Mouse (Mus musculus) T-cell, adult 2 months (primary cell): ENCODE measurements around the gene Alg14.

Experiments used
- DNase-seq: peaks from one replicate; pipeline ENCODE4 v3.0.0; 2022; ENCODE audit warnings: low spot score

Alg14 gene

DNA sequence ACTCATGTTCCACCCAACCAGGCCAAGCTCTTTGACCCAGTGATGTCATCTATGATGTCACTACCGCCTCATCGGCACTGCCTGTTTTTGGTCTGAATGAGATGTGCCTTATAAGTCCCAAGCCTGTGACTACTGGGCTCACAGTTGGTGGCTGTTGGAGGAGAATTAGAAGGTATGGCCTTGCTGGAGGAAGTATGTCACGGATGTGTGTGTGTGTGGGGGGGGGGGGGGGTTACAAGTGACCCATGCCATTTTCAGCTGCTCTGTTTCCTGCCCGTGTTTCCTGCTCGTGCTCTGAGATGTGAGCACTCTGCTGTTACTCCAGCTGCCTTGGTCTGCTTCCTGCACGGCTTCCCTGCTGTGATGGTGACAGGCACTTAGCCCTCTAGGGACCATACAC, 77.9 kb downstream of the Alg14 start:
- peak; percentile 69 for DNase-seq

DNA sequence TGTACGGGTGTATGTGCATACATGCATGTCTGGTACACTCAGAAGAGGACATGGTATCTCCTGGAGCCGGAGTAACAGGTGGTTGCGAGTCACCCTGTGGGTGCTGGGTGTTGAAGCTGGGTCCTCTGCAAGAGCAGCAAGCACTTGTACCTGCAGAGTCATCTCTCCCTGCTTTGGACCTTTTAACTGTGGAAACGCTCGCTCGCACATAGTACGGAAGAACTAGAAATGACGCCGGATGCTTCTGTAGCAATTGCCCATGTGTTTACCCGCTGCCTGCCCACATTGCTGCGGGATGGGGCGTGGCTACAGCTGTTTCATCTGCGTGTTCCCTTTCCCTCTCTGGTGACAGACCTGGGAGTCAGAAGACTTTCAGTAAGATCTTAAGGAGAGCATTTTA, 78.7 kb downstream of the Alg14 start:
- DNase-seq: peak; percentile 81

DNA sequence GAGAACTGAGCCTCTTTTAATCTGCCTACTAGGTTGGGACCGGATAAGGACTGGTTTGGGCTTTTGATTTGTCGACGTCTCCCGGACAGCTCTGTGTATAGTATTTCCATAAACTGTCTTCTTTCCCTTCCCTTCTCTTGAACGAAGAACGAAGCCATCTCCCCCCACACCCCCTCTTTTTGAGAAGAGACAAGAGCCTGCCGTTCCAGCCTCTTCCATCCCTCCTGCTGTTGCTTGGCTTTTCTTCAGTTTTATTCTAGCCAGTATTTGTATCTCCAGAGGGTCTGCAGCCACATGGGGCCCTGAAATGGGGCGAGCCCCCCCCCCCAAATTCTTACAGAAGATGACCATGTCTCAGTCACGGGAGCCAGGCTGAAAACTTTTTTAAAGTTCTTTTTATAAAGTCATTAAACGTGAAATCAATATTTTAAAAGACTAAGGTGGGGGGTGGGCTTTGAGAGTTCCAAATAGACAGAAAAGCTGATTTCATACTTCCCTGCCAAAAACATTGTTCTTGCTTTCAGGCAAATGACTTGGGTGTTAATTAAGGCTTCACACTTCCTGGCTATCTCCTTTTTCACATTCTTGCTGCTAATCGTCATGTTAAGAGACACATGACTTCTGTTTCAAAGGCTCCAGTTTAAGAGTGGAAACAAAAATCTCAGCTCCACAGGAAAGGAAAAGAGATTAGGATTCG, 79.4 kb downstream of the Alg14 start:
- no peak for DNase-seq

DNA sequence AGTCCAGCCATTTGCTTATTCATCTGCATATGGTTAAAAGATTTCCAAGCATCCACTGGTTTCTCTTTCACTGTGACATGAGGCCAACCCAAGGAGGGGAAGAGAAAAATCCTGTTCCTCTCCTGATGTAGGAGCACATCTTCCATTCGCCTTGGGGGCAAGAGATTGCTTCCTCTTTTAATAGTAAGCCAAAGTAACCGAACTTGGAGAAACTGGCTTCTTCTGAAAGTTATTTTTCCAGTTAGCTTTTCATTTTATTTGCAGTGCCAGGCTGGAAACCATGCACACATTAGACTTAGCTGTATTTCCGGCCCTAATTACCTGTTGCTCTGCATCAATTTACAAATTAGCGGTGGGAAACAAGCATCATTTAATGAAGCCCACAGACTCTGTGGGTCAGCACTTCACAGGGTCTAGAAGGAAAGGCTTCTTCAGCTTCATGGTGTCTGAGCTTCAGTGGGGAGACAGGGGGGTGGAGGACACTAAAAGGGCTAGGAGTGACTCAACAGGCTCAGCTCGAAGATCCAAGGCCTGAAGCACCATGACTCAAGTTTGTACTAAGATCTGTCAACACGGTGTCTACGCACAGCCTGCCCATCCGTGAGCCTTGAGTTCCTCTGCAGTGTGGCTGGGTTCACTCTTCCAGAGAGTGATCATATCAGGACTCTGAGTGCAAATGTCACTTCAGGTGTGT, 80.1 kb downstream of the Alg14 start:
- DNase-seq: no peak

DNA sequence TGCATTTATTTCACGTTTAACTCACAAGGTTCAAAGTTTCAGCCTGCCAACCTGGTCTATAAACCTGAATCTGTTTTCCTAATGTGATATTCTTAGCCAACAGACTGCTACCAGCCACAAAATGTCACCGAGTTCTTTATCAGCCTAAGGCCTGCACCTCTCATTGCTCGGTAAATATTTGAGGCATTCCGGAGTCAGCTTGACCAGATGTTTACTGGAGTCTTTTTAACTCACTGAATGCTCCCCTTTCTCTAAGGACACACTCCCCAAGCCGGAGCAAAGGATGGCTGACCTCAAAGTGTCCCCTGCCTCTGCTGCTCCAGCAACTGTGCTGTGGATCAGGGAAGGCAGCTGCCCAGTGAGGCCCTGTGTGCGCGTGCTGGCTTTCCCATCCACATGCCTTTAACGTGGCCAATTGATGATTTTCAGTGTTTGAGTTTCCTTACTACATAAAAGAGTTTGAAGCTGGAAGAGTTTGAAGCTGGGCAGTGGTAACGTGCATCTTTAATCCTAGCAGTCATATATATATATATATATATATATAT, 82.4 kb downstream of the Alg14 start:
- no peak for DNase-seq

DNA sequence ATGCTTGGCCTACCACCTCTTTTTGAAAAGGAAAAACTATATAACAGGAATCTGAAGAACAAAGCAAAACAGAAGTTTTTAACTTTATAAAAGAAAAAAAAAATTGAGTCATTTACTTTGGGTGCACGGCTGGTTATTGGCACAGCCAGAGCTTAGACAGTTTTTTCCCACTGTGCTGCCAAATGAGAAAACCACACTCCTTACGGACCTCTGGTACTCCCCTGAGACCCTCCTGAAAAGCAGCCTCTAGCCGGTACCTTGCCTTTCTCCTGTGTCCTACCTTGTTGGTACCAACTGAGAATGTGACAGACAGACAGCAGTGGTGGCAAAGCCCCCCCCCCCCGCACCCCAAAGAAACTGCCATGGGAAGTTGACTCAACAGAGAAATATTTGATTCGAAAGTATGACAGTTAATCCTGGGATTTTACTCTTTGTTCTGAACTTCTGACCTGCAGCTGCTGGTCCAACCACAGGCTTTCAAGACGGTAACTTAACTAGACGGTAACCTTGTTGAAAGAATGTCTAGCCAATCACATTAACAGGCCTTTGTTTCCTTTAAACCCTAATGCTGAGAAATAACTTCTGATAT, 84.1 kb downstream of the Alg14 start:
- DNase-seq: no peak

DNA sequence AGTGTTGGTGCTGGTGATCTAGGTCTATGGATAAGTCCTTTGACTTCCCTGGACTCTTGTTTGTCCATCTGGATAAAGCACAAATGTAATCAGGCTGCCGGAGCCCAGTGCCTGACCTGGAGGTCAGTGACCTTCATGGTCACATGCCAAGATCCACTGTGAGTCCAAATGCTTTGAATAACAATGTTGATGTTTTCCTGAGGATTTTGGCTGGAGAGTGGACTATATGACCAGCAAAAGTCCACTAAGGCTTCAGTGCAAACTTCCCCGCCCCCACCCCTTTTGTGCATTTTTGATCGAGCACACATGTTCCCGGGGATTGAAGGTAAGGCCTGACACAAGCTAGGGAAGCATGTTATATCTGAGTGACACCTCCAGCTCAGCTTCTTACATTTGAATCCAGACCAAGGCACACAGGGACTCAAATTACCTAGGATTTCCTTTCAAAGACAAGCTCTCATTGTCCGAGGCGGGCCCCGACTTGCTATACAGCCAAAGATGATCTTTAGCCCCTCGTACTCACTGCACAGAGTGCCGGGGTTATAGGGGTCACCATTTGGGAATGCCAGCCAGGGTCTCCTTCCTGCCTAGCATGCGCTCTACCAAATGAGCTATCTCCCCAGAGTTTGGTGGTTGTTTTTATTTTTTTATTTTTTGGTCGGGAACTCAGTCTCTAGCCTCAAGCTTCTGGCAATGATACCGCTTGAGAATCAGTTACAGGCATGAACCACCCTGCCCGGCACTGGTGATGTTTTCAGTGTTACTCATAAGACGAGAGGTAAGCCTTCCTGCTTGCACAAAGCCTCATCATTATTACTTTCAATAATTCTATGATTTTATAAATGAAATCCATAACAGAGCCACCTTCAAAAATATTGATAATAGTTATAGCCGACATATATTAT, 87.4 kb downstream of the Alg14 start:
- no peak for DNase-seq

DNA sequence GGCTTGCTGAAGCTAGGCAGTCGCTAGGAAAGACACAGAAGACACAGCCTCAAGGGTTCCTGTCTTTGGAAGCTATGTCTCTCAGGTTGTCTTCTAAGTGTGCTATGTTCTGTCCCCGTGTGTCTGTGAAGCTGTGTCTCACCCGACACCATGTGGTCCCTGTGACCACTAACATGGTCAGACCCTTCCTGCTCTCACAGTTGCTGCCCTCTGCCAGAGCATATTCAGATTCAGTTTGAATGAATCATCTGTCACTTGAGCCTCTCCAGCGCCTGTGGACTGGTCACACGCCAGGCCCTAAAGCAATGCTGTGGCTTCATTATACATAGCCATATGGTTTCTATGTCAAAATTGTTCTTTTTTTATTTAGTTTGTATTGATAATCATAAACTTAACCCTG, 88.1 kb downstream of the Alg14 start:
- no peak for DNase-seq

DNA sequence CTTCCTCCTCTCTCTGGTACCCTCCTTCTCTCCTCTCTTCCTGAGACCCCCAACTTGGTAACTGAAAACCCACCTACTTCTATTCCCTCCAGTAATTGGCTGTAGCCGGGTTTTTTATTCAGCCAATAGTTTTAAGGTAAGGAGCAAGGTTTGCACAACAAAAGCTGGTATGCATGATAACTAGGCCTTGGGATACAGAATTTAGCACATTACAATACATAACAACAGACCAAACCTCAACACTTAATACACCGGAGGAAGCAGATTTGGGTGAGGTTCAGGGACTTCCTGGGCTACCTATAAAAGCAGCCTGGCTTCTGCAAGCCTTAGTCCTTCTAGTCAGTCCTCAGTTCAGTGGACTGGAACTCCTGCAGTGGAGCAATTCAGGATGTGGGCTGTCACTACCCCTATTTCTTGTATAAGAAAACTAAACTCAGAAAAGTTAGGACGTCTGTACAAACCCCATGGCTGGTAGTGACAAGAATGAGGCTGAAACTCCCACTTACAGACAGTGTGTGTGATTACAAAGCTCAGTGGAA, 96.0 kb downstream of the Alg14 start:
- no peak for DNase-seq

DNA sequence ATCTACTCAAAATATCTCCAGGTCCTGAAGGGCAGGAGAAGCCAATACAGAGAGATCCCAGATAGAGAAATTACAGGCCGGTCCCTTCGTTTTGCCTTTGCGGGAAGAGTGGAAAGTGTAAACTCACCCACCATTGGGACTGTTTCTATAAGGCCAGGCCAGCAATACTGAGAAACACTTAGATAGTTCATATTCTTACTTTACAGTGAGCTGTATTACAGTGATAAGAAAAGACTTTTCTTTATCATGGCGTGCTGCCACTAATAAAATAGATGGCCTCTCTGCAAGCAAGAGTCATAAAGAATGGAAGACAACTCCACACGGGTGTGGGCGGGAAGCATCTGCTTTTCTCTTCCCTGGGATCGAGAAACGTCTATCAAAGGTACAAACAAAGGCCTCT, 97.8 kb downstream of the Alg14 start:
- no peak for DNase-seq

DNA sequence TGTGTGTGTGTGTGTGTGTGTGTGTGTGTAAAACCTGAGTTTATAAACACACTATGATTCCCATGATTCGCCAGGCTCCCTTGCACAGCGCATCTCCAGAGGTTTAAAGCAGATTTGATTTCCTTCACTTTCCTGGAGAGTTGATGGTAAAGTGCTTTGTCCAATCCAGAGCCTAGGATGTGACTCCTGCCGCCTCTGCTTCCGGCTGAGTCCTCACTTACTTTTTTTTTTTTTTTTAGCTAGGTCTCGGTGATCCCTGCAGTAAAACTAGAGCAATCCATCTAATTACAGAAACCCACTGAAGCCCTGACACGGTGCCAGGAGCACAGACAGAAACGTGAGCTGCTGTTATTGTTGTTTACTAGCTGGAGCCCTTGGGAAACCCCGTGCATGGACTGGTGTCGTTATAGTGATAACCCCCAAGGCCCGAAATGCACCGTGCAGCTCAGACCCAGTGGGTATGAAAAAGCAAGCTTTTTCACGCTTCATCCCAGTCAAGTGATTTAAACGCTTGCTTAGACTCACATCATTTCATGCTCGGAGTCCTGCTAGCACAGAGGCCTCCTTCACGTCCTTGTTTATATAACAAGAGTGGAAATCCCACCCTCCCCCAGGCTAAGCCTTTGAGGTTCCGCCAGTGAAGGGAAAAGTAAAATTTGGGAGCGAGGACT, 98.4 kb downstream of the Alg14 start:
- no peak for DNase-seq

DNA sequence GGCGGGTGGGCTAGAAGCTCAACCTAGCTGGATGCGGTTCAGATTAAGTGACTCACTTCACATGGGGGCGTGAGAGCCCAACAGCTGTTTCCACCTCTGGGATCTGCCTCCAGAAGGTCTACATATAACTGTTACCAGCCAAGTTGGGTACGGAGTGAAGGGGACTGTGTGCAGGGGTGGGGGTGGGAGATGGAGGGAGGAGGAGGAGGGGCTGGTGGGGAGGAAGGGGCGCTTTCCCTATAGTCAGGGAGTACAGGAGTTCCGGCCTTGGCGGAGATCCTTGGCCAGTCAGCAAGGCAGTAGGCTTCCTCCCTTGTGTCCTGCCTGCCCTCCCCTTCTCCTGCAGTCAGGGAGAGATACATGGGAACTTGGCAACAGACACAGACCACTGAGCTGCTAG, 99.2 kb downstream of the Alg14 start:
- no peak for DNase-seq

DNA sequence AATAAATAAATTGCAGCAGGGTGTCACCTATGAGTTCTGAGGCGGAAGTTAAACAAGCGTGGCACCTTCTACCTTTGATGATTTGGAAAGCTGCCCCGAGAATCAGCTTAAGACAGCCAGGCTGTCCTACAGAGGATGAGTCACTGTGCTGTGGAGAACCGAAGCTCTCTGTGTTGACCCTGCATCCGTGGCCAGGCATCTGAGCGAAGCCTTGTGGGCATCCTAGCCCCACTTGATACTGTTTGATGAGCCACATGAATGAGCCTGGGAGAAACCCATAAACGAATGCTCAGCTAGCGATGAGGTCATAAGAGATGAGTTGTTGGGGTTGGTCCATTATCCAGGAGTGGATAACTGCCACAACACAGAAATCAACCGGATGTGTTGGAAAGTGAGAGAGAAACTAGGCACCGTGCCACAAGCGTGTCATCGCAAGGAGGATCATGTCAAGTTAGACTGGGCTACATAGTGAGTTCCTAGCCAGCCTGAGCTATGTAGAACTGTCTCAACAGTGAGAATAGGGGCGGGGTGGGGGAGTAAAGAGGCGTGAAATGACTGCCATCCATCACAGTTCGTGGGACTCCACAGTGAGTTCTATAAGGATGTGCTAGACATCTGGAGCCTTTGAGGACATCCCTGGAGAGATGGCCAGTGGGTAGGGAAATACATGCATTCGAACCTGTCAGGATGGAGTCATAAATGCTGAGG, 104.2 kb downstream of the Alg14 start:
- no peak for DNase-seq

DNA sequence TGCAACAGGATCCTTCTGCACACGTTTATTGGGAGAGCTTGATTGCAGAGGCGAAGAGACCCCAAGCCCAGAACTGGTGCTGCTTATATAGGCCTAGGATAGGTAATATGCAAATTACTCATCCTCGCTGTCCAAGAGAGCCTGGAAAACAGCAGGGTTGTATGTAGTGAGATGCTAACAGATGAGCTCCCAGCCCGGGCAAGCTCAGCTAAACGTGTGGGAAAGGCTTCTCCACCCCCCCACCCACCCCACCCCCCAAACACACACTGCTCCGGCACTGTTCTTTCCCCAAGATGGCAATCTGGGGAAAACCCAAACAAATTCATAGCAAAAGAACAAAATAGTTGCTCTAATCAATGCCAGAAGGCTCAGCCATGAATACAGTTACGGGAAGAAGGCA, 105.0 kb downstream of the Alg14 start:
- DNase-seq: no peak

DNA sequence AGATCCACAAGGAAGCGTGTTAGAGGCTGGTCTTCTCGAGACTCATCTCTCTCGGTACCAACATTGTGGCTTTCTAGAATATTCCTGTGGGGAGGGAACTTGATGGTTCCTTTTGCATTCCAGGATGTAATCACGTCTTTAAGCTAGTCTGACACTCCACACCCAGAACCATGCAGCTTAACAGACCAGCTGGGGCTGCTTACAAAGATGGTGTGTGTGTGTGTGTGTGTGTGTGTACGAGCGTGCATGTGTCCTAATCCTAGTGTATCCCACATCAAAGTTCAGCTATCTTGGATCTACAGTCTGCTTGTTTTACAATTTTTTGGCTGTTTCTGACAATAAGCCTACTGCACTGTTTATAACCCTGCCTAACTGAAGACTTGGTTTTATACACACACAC, 105.4 kb downstream of the Alg14 start:
- DNase-seq: no peak

DNA sequence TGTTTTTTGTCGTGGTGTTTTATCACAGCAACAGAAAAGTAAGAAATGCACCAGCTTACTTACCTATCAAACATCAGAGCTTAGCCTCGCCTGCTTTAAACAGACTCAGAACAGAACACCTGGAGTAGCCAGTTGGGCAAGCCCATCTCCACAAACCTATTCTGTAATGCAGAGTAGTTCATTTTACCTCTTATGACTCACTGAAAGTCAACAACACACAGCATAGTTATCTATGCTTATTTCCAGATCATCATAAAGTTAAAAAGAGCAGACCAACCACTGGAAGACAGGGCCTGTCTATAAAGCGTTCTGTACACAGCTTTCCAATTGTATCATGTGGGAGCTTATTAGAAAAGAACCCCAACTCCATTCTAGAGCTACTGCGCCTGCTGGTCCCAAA, 109.8 kb downstream of the Alg14 start:
- DNase-seq: no peak

DNA sequence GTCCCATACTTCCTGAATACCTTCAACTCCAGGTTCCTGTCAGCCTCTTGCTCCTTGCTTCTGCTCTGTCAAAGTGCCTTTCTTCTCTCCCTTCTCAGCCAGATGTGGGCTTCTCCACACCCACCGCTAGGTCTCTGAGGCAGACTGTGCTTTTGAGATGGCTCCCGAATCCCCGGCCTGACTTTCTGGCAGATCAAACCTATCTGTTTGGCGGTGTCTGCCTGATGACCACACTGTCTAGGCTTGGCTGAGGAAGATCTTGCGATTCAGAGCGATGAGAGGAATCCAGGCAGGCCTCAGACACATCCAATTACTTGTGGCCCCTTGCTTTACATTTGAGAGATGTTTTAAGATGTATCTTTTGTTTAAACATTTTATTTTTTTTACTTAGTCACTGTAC, 110.5 kb downstream of the Alg14 start:
- no peak for DNase-seq

DNA sequence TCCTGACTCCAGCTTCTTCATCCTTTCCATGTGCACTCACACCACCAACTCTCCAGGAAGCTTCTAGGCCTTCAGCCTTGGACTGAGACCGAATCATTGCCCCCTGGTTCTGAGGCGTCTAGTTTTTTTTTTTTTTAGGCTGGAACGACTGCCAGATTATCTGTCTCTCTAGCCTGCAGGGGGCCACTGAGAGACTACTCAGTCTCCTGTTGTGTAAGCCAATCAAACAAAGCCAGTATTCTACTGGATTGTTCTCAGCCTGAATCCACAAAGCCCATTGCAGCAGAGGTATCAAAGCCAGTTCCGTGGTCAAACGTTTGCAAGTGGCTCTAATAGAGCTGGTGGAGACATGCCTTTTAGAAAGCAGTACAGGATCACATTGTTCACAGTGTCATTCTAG, 111.9 kb downstream of the Alg14 start:
- DNase-seq: no peak

DNA sequence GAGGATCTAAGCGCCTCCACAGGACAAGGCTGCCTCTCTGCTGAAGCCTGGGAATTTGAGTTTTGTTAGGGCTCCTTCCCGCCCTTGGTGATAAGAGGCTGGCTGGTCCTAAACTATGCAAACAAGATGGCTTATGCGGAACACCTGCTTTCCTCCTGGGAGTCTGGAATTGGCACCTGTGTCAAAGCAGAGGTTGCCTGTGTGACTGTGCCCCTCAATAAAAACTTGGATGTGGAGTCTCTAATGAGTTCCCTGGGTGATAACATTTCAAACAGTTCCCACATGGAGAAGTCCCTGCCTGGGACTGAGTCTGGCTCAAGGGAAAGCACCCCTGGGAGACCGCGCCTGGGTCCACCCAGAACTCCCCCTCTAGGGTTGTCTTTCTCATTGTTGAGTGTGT, 113.5 kb downstream of the Alg14 start:
- DNase-seq: no peak

DNA sequence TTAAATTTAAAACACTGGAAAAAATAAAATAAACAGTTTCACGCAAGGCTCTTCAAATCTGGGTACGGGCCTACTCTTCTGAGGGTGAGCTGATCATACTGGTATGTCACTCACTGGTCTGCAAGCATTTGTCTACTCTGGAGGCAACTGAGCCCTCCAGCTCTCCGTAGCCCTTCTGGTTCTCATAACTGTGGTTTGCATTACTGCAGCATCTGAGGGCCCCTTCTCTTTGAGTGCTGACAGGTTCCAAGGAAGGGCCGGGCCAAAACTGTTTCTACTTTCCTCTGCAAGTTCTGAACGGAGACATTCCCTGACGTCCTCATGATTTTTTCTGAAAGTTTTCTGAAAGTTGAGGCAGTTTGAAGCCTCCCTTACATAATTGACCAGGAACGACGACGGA, 115.8 kb downstream of the Alg14 start:
- no peak for DNase-seq

DNA sequence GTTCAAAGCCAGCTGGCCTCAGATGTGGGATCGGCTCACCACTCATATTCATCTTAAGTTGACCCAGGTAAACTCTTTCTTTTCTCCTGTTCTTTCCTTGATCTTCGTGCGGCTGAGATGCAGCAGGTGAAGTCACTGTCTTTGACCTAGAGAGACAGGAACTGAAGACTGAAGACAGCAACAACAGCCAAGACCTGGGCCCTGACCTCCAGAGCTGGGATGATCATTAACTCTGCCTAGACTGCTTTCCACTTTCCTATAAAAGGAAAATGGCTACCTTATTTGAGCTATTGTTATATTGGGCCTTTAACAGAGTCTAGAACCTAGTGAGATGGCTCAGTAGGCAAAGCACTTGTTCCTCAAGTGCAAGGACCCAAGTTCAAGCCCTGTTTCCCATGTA, 116.8 kb downstream of the Alg14 start:
- no peak for DNase-seq
